Mouse (Mus musculus) induced T-regulatory cell, adult 2 months (primary cell): Measurements from ENCODE around the gene Ap1m1.

Source experiments
- DNase-seq: peaks from one replicate; pipeline ENCODE4 v3.0.0-alpha.2; 2012; ENCODE audit warnings: low read depth

The Ap1m1 gene

DNA sequence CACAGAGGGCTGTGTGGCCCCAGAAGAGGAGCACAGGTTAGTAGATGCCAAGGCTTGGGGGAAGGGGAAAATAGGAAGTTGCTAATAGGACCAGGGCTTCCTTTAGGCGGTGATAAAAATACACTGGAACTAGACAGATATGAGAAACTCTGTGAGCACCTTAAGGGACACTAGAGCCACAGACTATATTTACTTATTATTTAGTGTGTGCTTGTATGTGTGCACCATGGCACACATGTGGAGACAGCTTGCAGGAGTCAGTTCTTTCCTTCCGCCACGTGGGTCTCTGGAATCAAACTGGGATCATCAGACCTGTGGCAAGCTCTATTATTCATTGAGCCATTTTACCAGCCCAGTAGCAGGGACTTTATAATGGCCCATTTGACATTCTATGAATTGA, 55.3 kb downstream of the Ap1m1 start:
- DNase-seq, result no peak

DNA sequence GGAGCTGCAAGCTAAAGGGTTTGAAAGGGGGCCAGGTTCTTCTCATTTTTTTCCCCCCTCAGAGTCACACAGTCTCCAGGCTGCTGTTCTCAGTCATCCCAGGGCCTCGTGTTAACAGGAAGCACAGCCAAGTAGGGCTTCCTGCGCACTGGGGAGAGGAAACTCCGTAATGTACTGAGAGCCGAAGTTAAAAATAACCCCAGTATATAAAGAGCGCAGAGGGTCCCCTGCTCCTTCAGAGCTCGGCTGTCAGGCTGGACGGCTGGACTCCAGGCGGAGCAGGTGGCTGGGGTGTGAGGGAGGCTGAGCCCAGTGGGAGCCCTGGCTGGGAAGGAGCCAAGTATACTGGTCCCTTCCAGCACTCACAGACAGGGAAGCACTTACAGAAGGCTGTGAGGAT, 55.9 kb downstream of the Ap1m1 start:
- peak; percentile 81 for DNase-seq

DNA sequence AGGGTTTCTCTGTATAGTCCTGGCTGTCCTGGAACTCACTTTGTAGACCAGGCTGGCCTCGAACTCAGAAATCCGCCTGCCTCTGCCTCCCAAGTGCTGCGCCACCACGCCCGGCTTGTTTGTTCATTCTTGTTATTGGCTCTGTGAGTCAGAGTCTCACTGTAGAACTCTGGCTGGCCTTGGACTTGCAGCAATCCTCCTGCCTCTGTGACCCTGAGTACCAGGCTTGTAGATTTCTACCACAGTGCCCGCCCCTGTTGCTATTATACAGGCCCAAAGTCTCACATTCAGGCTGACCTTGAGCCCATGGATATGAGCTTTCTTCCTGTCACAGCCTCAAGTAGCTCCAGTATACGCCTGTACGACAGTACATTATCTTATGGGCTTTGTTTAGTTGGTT, 56.7 kb downstream of the Ap1m1 start:
- DNase-seq, result peak; percentile 29

GRCm38 (mm10) chr8:72298928-72299327, 59.1 kb downstream of the Ap1m1 start:
- DNase-seq, result no peak

- no peak for DNase-seq
These were observed 61.0 kb downstream of the Ap1m1 start for GRCm38 (mm10) chr8:72300654-72301400.

- no peak for DNase-seq
These were observed 61.7 kb downstream of the Ap1m1 start for GRCm38 (mm10) chr8:72301497-72301896.

GRCm38 (mm10) chr8:72302986-72303612, 63.3 kb downstream of the Ap1m1 start:
- DNase-seq, result no peak

- DNase-seq, result peak; percentile 81
These were observed 63.8 kb downstream of the Ap1m1 start for GRCm38 (mm10) chr8:72303633-72304032.

DNA sequence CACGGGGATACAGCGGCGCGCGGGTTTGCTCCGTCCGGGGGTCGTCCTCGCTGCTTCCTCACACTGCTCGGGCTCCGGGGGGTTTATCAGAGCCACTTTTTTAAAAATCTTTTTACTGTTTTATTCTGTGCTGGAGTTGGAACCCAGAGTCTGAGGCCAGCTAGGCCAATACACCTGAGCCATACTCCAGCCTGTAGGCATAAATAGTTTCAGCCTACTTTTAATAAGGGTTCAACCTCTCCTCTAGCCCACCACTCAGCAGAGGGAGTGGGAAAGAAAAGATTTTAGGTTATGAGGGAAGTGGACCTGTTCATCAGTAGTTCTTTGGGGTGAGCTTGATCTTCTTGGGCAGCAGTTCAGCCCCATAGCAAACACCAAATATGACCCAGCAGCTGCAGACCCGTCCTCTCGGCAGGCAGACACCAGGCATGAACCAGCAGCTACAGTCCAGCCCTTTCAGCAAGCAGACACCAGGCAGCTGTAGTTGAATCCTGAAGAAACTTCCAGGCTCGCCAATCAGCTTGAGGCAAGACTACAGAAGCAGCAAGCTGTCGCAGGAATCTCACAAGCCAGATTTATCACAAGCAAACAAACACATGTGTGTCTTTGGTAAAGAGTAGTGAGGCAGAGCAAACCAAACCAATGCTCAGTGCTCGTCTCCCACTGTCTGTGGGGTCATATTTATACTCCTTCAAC, 65.5 kb downstream of the Ap1m1 start, which contains the start of gene Gm10282:
TSS of gene Gm10282 (minus strand) at position 51 of the 696 bp plus-strand sequence.
- DNase-seq, result no peak

GRCm38 (mm10) chr8:72306913-72307312, 67.1 kb downstream of the Ap1m1 start:
- no peak for DNase-seq
